Mouse (Mus musculus) thymus, adult 2 months (tissue): ENCODE results near the gene Smarcad1.

Source experiments
- CTCF ChIP-seq: fragments of 200-500 bp; IDR thresholded peaks from 2 replicates; pipeline ENCODE4 v1.5.1; 2012; ENCODE audit warnings: mild to moderate bottlenecking, control low read depth, low read length, moderate library complexity, borderline replicate concordance; ENCODE audit not compliant: control insufficient read depth, poor library complexity, insufficient read depth; ENCODE audit errors: extremely low read depth
- POLR2A ChIP-seq: fragments of 200-500 bp; IDR thresholded peaks from 2 replicates; pipeline ENCODE4 v1.6.1; 2012; ENCODE audit warnings: mild to moderate bottlenecking, low read length, control low read depth, moderate library complexity; ENCODE audit not compliant: control insufficient read depth, poor library complexity, insufficient read depth; ENCODE audit errors: extremely low read depth

GRCm38 (mm10) chr6:65126074-65126726, 83.8 kb downstream of the Smarcad1 start:
- TF ChIP-seq CTCF: no peak
- no peak for TF ChIP-seq POLR2A
